Mouse (Mus musculus) leukemia stem cell, adult 10-12 weeks (primary cell): ENCODE results near the gene Ezh1. TPM values are rescaled to one million over a fixed set of nuclear protein-coding genes. Genes with fewer than 3 reads are reported as not detected.

ENCODE experiments used
- polyA plus RNA-seq: library from polyadenylated mRNA; stranded (reverse); fragments of >175 nt; gene quantifications from 2 replicates; pipeline ENCODE4 v1.2.3, GENCODE M21; 2012; ENCODE audit warnings: low replicate concordance

Ezh1 gene
- 0.88 and 7.2 TPM in 2 replicates for polyA plus RNA-seq

DNA sequence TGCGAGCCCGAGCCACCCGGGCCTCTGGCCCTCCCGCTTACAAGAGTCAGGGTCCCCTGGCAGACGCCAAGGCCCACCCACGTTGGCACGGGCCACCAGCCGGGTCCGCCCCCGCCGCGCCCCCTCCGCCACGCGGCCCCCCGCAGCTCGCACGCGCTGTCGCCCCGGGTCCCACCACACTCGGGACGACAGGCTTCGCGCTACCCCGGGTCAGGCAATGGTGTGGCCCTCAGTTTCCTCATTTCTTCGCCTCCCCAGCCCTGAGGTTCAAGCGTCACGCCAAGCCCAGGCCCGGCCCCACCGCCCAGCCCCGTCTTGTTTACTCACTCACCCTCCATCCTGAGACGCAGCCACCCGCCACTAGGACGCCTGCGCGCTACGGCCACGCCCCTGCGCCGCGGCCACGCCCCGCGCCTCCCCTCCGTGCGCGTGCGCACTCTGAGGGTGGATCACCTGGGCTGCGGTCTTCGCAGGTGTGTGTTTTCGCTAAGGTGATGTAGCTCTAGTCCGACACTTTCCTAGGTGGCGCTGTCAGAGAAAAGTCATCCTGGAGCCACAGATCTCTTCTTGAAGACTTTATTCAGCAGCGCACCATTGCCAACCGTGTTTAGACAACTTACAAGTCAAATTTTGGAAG, at the start of gene Ezh1:
Gene Ezh1 (minus strand): TSS at position 399 of the 637 bp plus-strand sequence.

DNA sequence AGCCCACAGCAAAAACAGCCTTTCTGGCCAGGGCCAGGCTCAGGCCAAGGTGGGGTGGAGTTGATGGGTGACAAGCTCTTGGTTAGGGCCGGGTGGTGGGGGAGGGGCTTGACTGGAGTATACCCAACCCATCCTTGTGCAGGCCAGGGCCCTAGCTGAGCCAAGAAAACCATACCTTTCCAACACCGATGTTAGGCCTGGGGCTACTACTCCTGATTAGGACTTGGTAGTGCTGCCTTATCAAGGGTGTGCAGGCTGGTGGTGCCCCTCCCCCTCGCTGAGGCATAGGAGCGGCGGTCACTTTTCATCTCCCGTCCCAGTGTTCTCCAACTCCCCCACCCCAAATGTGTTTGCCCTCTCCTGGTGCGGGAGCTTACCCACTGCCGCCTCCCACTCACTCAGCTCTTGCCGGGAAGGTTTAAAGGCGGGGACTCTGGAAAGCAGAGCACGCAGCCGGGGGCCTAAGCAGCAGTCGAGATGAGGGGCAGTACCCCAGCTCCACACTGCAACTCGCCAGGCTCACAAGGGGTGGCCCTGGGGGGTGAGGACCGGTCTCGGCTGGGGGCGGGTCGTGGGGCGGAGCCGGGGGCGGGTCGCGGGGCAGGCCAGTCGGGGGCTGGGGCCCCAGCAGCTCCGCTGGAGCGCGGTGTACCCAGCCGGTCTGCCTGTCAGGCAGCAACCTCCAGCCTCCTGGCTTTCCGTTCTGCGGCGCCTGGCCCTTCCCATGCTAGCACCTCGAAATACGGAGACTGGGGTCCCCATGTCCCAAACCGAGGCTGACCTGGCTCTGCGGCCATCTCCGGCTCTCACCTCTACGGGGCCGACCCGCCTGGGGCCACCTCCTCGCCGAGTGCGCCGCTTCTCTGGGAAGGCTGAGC, 33.9 kb upstream of the Ezh1 start, which contains the start of gene Wnk4:
Gene Wnk4 (plus strand): TSS at position 620 of the 878 bp plus-strand sequence.

GRCm38 (mm10) chr11:101253613-101254389, 27.5 kb upstream of the Ezh1 start, which contains the start of gene Vps25:
Vps25 (plus strand) TSS chr11:101253707.

DNA sequence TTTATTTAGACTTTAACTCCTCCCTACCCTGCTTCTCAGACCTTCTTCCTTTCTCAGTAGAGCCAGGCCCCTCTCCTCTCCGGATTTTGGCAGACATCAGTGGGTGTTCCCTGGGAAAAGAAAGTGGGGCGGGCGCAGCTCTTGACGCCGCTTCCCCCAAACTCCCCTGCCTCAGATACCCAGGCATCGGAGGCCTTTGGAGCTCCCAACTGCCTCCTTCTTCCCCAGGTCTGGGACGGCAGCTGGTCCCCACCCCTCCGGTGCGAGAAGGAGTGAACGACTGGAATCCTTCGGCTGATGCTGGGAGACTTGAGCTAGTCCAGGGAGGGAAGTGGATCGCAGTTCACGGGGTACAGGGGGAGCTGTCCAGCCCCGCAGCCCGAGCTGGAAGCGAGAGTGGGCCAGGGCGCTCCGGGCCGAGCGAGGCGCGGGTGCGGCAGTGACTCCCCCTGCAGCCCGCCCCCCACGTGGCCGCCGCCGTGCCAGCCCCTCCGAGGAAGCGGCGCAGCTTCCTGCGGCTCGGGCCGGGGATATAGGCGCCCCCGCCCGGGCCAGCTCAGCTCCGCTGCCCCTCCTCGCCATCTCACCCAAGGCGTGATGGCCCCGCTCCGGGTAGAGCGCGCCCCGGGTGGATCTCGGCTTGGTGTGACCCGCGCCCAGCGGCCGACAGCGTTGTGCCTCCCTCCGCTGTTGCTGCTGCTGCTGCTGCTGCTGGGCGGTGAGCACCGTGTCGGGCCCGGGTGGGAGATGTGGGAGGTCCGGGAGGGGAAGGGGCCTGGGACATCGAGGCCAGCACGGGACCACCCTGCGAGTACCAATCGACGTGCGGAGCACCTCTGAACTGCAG, 19.8 kb upstream of the Ezh1 start, which contains the start of gene Ramp2:
Gene Ramp2 (plus strand): TSS at position 174 of the 847 bp plus-strand sequence.

DNA sequence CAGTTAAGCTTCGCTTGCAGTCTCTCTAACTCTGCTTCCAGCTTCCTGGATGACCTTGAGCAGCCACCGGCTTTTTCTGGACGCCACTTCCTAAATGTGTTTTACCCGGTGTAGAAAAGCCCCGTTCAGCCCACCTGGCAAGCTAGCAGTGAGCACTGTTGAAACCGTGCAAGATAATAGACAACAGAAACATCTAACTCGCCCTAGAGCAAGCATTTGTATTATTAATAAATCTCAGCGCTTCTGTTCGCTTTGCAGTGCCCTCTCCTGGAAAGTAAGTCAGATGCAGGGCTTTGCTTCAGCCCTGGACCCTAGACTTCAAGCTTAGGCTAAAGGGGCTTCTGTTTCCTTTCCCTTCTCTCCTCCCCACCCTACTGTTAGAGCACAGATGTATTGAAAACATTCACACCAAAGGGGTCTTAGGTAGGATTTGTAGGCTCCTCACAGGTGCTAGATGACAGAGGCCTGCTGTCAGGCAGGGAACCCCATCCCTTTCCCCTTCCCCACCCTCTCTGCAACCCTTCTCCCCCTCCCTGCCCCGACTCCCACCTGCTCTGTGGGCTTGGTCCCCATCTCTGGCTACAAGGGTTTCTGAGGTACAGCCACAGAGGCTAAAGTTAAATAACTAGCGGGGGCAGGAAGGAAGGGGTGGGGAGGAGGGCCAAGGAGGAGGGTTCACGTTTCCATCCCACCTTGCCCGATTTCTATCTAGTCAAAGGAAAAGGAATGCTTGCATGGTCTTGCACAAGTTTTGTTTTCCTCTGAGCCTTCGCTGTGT, 51.2 kb downstream of the Ezh1 start, which contains the start of gene Ccr10:
Gene Ccr10 (minus strand): TSS at position 593 of the 778 bp plus-strand sequence.

GRCm38 (mm10) chr11:101170811-101171610, 55.3 kb downstream of the Ezh1 start, which contains the start of gene Plekhh3:
Plekhh3 (minus strand) TSS chr11:101171351.

GRCm38 (mm10) chr11:101170354-101170810, 55.9 kb downstream of the Ezh1 start, which contains the start of gene Cntnap1:
Cntnap1 (plus strand) TSS chr11:101170523.

GRCm38 (mm10) chr11:101155728-101156371, 70.4 kb downstream of the Ezh1 start, which contains the start of gene Tubg2:
Tubg2 (plus strand) TSS chr11:101155907.

Other genes starting within 250 kb of the Ezh1 start
- gene Atp6v0a1, start 217.0 kb downstream of the Ezh1 start, polyA plus RNA-seq = 80.6 and 100 TPM in 2 replicates
- gene Naglu, start 156.5 kb downstream of the Ezh1 start, polyA plus RNA-seq = 4.8 and 25.3 TPM in 2 replicates
- not detected in 2 replicates for gene Hsd17b1, start 148.1 kb downstream of the Ezh1 start, polyA plus RNA-seq
- 28.2 and 48.5 TPM in 2 replicates for gene Coasy, start 143.9 kb downstream of the Ezh1 start, polyA plus RNA-seq
- 13.7 and 31.7 TPM in 2 replicates for gene Mlx, start 139.2 kb downstream of the Ezh1 start, polyA plus RNA-seq
- gene Psmc3ip, start 131.0 kb downstream of the Ezh1 start, polyA plus RNA-seq = 16.3 and 18.1 TPM in 2 replicates
- 5.6 and 18.8 TPM in 2 replicates for gene Retreg3, start 106.6 kb downstream of the Ezh1 start, polyA plus RNA-seq
- 149 and 176 TPM in 2 replicates for gene Tubg1, start 106.5 kb downstream of the Ezh1 start, polyA plus RNA-seq
- 1.7 and 2.4 TPM in 2 replicates for gene Tubg2, start 70.6 kb downstream of the Ezh1 start, polyA plus RNA-seq
- gene Cntnap1, start 55.9 kb downstream of the Ezh1 start, polyA plus RNA-seq = 0.40 and 0.42 TPM in 2 replicates
- gene Plekhh3, start 55.1 kb downstream of the Ezh1 start, polyA plus RNA-seq = 3.2 and 5.3 TPM in 2 replicates
- gene Ccr10, start 51.0 kb downstream of the Ezh1 start, polyA plus RNA-seq = 0.56 and 1.1 TPM in 2 replicates
- gene Ramp2, start 19.6 kb upstream of the Ezh1 start, polyA plus RNA-seq = 5.4 and 11.1 TPM in 2 replicates
- 73.9 and 74.5 TPM in 2 replicates for gene Vps25, start 27.2 kb upstream of the Ezh1 start, polyA plus RNA-seq
- gene Wnk4, start 34.1 kb upstream of the Ezh1 start, polyA plus RNA-seq = 6.0 and 8.9 TPM in 2 replicates
- gene Cntd1, start 52.5 kb upstream of the Ezh1 start, polyA plus RNA-seq = 0.17 TPM in 1 of 2 replicates, not detected in the other
- gene Coa3, start 52.7 kb upstream of the Ezh1 start, polyA plus RNA-seq = 2.0 and 15.7 TPM in 2 replicates
- 55.6 and 84.1 TPM in 2 replicates for gene Becn1, start 75.8 kb upstream of the Ezh1 start, polyA plus RNA-seq
- gene Psme3, start 89.8 kb upstream of the Ezh1 start, polyA plus RNA-seq = 97.5 and 117 TPM in 2 replicates
- gene Aoc2, start 98.6 kb upstream of the Ezh1 start, polyA plus RNA-seq = 11.1 and 13.4 TPM in 2 replicates
- gene Aoc3, start 104.1 kb upstream of the Ezh1 start, polyA plus RNA-seq = 0.37 and 0.41 TPM in 2 replicates
- gene G6pc, start 141.1 kb upstream of the Ezh1 start, polyA plus RNA-seq = not detected in 2 replicates
- gene Aarsd1, start 191.2 kb upstream of the Ezh1 start, polyA plus RNA-seq = 38.8 and 49.0 TPM in 2 replicates
- gene Gm27029, start 198.3 kb upstream of the Ezh1 start, polyA plus RNA-seq = 0.33 TPM in 1 of 2 replicates, not detected in the other
- 4.3 and 5.0 TPM in 2 replicates for gene Rundc1, start 198.6 kb upstream of the Ezh1 start, polyA plus RNA-seq
- gene Ptges3l, start 198.9 kb upstream of the Ezh1 start, polyA plus RNA-seq = 0.16 and 0.95 TPM in 2 replicates
- 98.1 and 303 TPM in 2 replicates for gene Rpl27, start 215.8 kb upstream of the Ezh1 start, polyA plus RNA-seq
- 22.6 and 37.1 TPM in 2 replicates for gene Ifi35, start 221.9 kb upstream of the Ezh1 start, polyA plus RNA-seq
- 3.2 and 4.2 TPM in 2 replicates for gene Rnd2, start 238.5 kb upstream of the Ezh1 start, polyA plus RNA-seq
- 45.9 and 70.6 TPM in 2 replicates for gene Vat1, start 239.8 kb upstream of the Ezh1 start, polyA plus RNA-seq